Mouse (Mus musculus) stomach, postnatal 0 days (tissue): ENCODE data around the gene Skp2. TPM values are rescaled to one million over a fixed set of nuclear protein-coding genes. Genes with fewer than 3 reads are reported as not detected.

Experiments
- ATAC-seq: fragments of 200-750 bp; cut with Nextera tagmentation; 2 replicates; pipeline ENCODE4 v1.8.0; 2017; ENCODE audit not compliant: low FRiP score, low TSS enrichment
- DNase-seq: peaks from one replicate; pipeline ENCODE4 v3.0.0-alpha.2; 2016; ENCODE audit warnings: low spot score
- H3K27ac ChIP-seq: fragments of 300-500 bp; sonication (generic); replicated peaks from 2 replicates; pipeline ENCODE4 v1.5.1; 2014; ENCODE audit warnings: mild to moderate bottlenecking, control low read depth
- H3K27me3 ChIP-seq: fragments of 300-500 bp; sonication (generic); 2 replicates; pipeline ENCODE4 v1.6.1; 2014; ENCODE audit warnings: low read length; ENCODE audit not compliant: control insufficient read depth, insufficient read depth
- H3K36me3 ChIP-seq: fragments of 300-500 bp; sonication (generic); 2 replicates; pipeline ENCODE4 v1.6.1; 2014; ENCODE audit warnings: low read length, mixed read lengths; ENCODE audit not compliant: control insufficient read depth, insufficient read depth
- H3K4me1 ChIP-seq: fragments of 300-500 bp; sonication (generic); replicated peaks from 2 replicates; pipeline ENCODE4 v1.6.1; 2014; ENCODE audit warnings: antibody characterized with exemption; ENCODE audit not compliant: control insufficient read depth, insufficient read depth
- H3K4me2 ChIP-seq: fragments of 300-500 bp; sonication (generic); replicated peaks from 2 replicates; pipeline ENCODE4 v1.6.1; 2014; ENCODE audit warnings: low read depth, mild to moderate bottlenecking, control low read depth, moderate library complexity
- H3K4me3 ChIP-seq: fragments of 300-500 bp; sonication (generic); 2 replicates; pipeline ENCODE4 v1.5.1; 2014; ENCODE audit warnings: low read depth, low read length, control low read depth
- H3K9ac ChIP-seq: fragments of 300-500 bp; sonication (generic); 2 replicates; pipeline ENCODE4 v1.6.1; 2014; ENCODE audit warnings: mild to moderate bottlenecking, low read length, control low read depth, mixed read lengths
- H3K9me3 ChIP-seq: fragments of 300-500 bp; sonication (generic); 2 replicates; pipeline ENCODE4 v1.6.1; 2016; ENCODE audit warnings: low read length; ENCODE audit not compliant: control insufficient read depth
- CTCF ChIP-seq: IDR thresholded peaks from 2 replicates; pipeline ENCODE4 v1.5.1; 2016; ENCODE audit warnings: antibody characterized with exemption, low read depth, mild to moderate bottlenecking, moderate library complexity
- EP300 ChIP-seq: optimal IDR thresholded peaks from 2 replicates; pipeline ENCODE3; 2016; ENCODE audit warnings: antibody characterized with exemption
- WGBS: fragments of 180-500 bp; shearing (Covaris S2); extraction: QIAGEN DNeasy Blood & Tissue Kit; methylation state at CpG from one replicate; pipeline ENCODE4 v1.1.7; 2014; 5-methylcytosine and 5-hydroxymethylcytosine counted together
- polyA plus RNA-seq: library from polyadenylated mRNA; unstranded; fragments of >200 nt; fragmentation: Nextera tagmentation; extraction: Ambion mirVana; gene quantifications from 2 replicates; pipeline ENCODE4 v1.2.1, GENCODE M21; 2015

The Skp2 gene
- polyA plus RNA-seq, 1 experiment from 2014 or later: 9.7 TPM

GRCm38 (mm10) chr15:9070353-9070752 is 84.9 kb downstream of the Skp2 start:
- Histone ChIP-seq H3K4me3 (peak overlapping the region; percentile 93), H3K27ac (peak overlapping the region; percentile 79), H3K27me3 (no peaks in the 10 kb centered on the region), H3K4me1 (0 out of 2 replicates have a peak, but pooled peaks cover 10% of the 10 kb centered on the region), H3K4me2 (peak overlapping the region; percentile 72), H3K9ac (peak overlapping the region; percentile 65), H3K9me3 (no peaks in the 10 kb centered on the region), H3K36me3 (no peaks in the 10 kb centered on the region)
- WGBS: 3% methylated on average over 3 of the region's 3 CpGs
- TF ChIP-seq EP300 (no peak), CTCF (no peak)
- ATAC-seq: no peak
- DNase-seq: no peak

DNA sequence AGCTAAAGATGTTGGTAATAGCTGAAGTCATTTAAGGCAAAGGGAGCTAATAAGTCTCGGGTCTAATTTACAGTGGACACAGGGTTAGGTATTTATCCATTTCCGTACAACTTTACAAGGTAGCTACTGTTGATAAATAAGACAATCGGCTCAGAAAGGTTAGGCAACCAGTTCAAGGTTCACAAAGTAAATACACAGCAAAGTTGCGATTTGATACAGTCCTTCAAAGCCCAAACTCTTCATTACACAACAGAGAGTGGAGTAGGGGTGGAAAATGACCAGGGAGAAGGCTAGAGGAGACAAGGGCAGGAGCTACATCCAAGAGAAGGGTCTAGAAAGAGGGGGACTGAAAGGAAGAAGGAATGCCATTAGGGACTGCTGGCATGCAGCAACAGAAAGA is 86.3 kb downstream of the Skp2 start:
- DNase-seq (no peak), ATAC-seq (no peak)
- H3K4me3 ChIP-seq: no peak overlapping the region
- WGBS: 56% methylated on average over 4 of the region's 4 CpGs
- H3K27ac ChIP-seq: no peak overlapping the region
- 0 out of 2 replicates have a peak, but pooled peaks cover 6% of the 10 kb centered on the region for H3K4me1 ChIP-seq
- H3K9ac ChIP-seq: no peak overlapping the region
- H3K27me3 ChIP-seq: no peaks in the 10 kb centered on the region
- H3K4me2 ChIP-seq: no peak overlapping the region
- H3K36me3 ChIP-seq: no peaks in the 10 kb centered on the region
- no peak for TF ChIP-seq EP300
- H3K9me3 ChIP-seq: no peaks in the 10 kb centered on the region

Other genes with a start within 250 kb of the Skp2 start
- gene Ranbp3l, start 187.5 kb downstream of the Skp2 start, polyA plus RNA-seq: 0.41 and 0.42 TPM in 2 replicates
- gene Nadk2, start 84.2 kb downstream of the Skp2 start, polyA plus RNA-seq: 13.3 and 13.7 TPM in 2 replicates
- gene Lmbrd2, start 14.9 kb downstream of the Skp2 start, polyA plus RNA-seq: 2.7 and 3.1 TPM in 2 replicates
- gene Ugt3a1, start 121.5 kb upstream of the Skp2 start, polyA plus RNA-seq: not detected in 2 replicates
- gene Ugt3a2, start 180.1 kb upstream of the Skp2 start, polyA plus RNA-seq: 0.05 and 0.06 TPM in 2 replicates